Mouse (Mus musculus) ES-CJ7 (cell line): ENCODE results near the gene Methig1.

Experiments
- DNase-seq: peaks from one replicate; pipeline ENCODE4 v3.0.0; 2011; ENCODE audit warnings: low read depth, low spot score

Gene Methig1

DNA sequence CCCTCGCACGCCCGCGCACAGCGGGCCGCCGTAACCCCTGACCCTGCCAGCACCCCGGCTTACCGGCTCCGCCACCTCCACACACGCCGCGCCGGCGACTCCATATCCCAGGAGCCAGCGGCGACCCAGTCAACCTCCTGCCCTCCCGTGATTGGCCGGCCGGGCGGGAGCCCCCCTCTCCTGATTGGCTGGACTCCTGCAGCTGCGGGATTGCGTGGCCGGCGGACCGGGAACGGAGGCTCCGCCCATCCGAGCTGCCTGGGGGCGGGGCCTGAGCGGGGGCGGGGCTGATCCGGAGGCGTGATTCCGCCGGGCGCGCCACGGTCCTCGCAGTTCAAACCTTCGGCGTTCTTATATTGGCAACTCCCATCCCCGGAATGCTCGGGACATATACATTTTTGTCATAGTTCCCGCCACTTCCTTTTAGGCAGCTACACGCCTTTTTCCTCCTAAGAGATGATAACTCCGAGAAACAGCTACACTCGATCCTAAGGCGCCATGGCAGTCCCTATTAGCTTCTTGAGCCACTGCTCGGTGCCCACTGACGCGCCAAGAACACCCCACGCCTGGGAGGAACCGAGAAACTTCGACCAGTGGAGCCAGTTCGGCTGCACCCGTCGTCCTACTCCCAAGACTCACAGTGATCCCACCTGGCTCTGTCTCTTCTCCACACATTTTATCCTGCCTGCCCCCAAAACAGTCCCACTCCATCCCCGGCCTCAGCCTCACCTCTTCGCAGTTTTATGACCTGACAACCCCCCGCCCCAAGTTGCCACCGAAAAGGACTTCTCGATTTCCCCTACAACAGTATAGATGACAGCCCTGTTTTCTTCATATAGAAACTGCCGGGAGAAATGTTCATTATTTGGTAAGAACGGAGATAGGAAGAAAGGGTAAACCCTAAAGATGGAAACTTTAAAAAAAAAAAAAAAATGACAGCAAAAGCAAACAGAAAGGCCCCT is 70.2 kb downstream of the Methig1 start:
- peak; percentile 93 for DNase-seq

DNA sequence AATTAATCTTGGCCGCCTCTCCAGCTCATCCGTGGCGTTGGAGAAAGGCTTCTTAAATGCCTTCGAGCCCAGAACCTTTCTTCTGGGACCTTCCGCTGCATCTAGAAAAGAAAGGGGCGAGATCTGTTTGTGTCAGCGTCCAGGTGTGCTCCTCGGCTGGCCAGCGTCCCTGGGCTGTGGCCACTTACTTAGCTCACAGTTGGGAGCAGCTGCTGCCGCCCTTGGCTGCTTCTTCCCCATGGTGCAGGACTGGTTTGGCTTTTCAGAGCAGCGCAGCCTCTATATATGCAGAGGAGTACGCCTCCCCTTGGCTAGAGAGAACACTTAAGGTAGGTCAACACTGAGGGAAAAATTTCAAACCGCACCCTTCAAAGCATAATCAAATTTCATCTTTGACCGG is 71.0 kb downstream of the Methig1 start:
- peak; percentile 28 for DNase-seq

DNA sequence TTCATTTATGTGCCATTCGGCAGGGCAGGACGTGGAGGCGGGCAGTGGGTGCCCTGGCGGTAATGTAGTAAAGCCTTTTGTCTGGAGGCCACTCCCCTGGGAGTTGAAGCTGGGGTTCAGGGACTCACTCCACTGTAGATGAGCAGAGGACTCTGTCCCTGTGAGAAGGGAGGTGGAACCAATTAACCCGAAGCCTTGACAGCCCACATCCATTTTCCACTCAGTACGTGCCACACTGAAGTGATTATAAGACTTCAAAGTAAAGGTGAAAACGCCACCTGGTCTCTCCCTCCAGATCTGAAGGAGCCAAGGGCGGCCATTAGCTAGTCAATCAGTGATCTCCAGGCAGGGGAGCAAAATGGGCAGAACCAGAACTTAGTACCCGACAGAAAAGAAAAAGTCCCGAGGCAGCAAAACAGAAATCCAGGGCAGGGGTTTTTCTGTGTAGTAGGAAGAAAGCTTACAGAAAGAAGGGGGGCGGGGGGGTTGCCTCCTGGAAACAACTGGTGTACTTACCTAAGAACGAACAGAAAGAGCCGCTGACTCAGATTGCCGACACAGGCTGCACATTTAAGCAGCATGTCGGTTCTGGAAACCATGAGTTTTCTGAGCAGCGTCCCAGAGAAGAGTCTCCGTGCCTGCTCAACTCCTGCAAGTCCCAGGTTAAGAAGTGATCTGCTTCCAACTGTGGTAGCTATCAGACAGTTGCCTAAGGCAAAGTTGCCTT is 71.6 kb downstream of the Methig1 start, which contains the start of gene Slc11a2:
Gene Slc11a2 (minus strand): TSS at position 677 of the 727 bp plus-strand sequence.
- DNase-seq = no peak

DNA sequence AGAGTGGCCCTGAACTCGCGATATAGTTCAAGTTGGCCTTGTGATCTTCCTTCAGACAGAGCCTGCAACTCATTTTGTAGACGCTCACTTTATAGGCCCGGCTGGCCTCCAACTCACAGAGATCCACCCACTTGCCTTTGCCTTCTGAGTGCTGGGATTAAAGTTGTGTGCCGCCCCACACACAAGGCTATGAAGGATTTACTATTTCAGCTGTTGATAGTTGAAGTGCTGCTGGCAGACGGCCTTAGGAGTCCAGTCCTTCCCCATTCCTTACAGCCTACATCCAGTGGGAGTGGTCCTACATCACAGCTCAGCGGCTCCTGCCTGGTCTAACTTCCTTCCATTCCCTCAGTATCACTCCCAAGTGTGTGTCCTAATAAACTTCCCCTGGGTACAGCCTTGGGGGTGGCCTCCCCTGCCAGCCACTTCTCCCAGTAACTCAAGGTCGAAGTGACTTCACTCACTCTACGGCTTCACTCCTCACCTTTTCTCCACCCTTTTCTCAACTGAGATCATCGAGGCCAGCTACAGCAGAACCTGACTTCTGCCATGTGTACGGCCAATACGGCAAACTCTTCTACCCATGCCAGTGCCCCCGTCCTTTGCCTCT is 75.5 kb downstream of the Methig1 start:
- DNase-seq = no peak

DNA sequence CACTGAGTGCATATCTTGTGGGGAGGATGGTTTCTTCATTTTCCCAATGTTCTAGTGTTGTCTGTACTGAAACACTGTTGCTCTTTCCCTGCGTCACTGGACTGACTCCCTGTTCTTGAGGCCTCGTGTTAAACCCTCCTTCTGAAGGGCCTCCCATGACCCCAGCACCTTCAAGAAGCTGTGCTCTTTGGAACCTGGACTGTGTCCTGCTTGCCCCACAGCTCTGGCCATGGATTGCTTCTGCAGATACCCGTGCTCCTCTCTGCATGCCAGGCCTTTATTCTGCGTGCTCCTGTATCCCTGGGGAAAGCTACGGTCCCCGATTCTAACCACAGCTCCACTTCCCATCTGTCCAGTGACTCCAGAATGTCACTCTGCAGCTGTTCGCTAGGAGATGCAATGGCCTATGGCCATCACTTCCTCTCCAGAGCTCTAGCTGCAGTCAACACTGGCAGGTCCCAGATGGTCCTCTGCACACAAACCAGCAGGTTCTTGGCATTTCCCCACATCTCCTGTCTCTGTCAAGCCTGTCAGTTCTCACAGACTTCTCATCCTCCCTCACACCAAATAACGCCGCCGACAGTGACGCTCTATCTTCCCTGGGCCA is 77.1 kb downstream of the Methig1 start:
- DNase-seq = no peak

DNA sequence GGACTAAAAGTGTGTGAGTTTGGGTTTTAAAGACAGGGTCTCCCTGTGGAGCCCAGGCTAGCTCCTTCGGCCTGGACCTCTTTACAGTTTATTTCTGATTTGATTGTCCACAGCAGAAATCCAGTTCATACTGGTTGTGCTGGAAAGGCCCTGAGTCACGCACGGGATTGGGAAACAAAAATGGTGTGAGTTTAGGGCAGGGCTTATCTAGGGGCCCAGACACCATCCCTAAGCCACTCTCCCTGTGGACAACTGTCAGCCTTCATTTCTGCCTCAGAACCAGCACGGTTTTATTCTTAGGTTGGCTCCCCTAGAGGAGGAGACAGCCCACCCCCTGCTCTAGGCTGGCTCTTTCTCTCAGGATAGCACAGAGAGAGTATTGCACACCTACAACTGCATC is 80.3 kb downstream of the Methig1 start:
- DNase-seq = no peak
